Mouse (Mus musculus): ENCODE measurements around the gene 1810010H24Rik.
"Not testable (repeated sequence)": the region's sequence is repeated elsewhere in the genome, so short reads cannot be mapped to it uniquely, and the experiment has no call there.

Gene 1810010H24Rik

GRCm38 (mm10) chr11:107041396-107041795 lies 15.9 kb downstream of the 1810010H24Rik start:
- DNase-seq (ENCODE audit: low spot score in 2 of 2): no peak

GRCm38 (mm10) chr11:107043361-107043760 lies 17.9 kb downstream of the 1810010H24Rik start:
- DNase-seq (ENCODE audit: low spot score in 2 of 2): no peak

GRCm38 (mm10) chr11:107044321-107044720 lies 18.8 kb downstream of the 1810010H24Rik start:
- DNase-seq (ENCODE audit: low spot score in 2 of 2): peak in 1 of 2 experiments; percentile 45

GRCm38 (mm10) chr11:107045546-107045945 lies 20.1 kb downstream of the 1810010H24Rik start:
- no peak for DNase-seq (ENCODE audit: low spot score in 2 of 2)

GRCm38 (mm10) chr11:107046766-107047620 lies 21.5 kb downstream of the 1810010H24Rik start:
- no peak for DNase-seq (ENCODE audit: low spot score in 2 of 2)

- DNase-seq (ENCODE audit: low spot score in 2 of 2): no peak
These were observed 29.4 kb downstream of the 1810010H24Rik start for GRCm38 (mm10) chr11:107054870-107055269.

GRCm38 (mm10) chr11:107057391-107057790 lies 31.9 kb downstream of the 1810010H24Rik start:
- DNase-seq (ENCODE audit: low spot score in 2 of 2): no peak

GRCm38 (mm10) chr11:107059634-107060033 lies 34.2 kb downstream of the 1810010H24Rik start:
- not testable (repeated sequence) for DNase-seq (ENCODE audit: low spot score in 2 of 2)

GRCm38 (mm10) chr11:107060941-107061340 lies 35.5 kb downstream of the 1810010H24Rik start:
- DNase-seq (ENCODE audit: low spot score in 2 of 2): no peak

- DNase-seq (ENCODE audit: low spot score in 2 of 2): no peak
These were observed 37.6 kb downstream of the 1810010H24Rik start for GRCm38 (mm10) chr11:107063067-107063466.

- no peak for DNase-seq (ENCODE audit: low spot score in 2 of 2)
These were observed 39.1 kb downstream of the 1810010H24Rik start for GRCm38 (mm10) chr11:107064590-107064989.

- no peak for DNase-seq (ENCODE audit: low spot score in 2 of 2)
These were observed 39.8 kb downstream of the 1810010H24Rik start for GRCm38 (mm10) chr11:107065216-107065785.
